Mouse (Mus musculus) lung, embryonic 16.5 days (tissue): Measurements from ENCODE around the gene Phf21a. TPM values are rescaled to one million over a fixed set of nuclear protein-coding genes. Genes with fewer than 3 reads are reported as not detected.

Experiments used
- ATAC-seq: fragments of 200-750 bp; cut with Nextera tagmentation; 2 replicates; pipeline ENCODE4 v1.8.0; 2017; ENCODE audit warnings: low read depth, mild to moderate bottlenecking, moderate library complexity
- H3K27ac ChIP-seq: fragments of 300-500 bp; sonication (generic); 2 replicates; pipeline ENCODE4 v1.5.1; 2014; ENCODE audit warnings: mild to moderate bottlenecking, control low read depth, low read length
- H3K27me3 ChIP-seq: fragments of 300-500 bp; sonication (generic); 2 replicates; pipeline ENCODE4 v1.6.1; 2014; ENCODE audit warnings: low read depth, low read length, mixed read lengths; ENCODE audit not compliant: control insufficient read depth, insufficient read depth
- H3K36me3 ChIP-seq: fragments of 300-500 bp; sonication (generic); 2 replicates; pipeline ENCODE4 v1.6.1; 2014; ENCODE audit warnings: low read length; ENCODE audit not compliant: control insufficient read depth, insufficient read depth
- H3K4me1 ChIP-seq: fragments of 300-500 bp; sonication (generic); replicated peaks from 2 replicates; pipeline ENCODE4 v1.6.1; 2014; ENCODE audit warnings: low read length, mixed read lengths; ENCODE audit not compliant: control insufficient read depth, insufficient read depth
- H3K4me2 ChIP-seq: fragments of 300-500 bp; sonication (generic); 2 replicates; pipeline ENCODE4 v1.6.1; 2014; ENCODE audit warnings: low read depth, low read length, control low read depth
- H3K4me3 ChIP-seq: fragments of 300-500 bp; sonication (generic); 2 replicates; pipeline ENCODE4 v1.5.1; 2014; ENCODE audit warnings: mild to moderate bottlenecking, low read length, control low read depth
- H3K9ac ChIP-seq: fragments of 300-500 bp; sonication (generic); 2 replicates; pipeline ENCODE4 v1.6.1; 2014; ENCODE audit warnings: low read length, control low read depth
- H3K9me3 ChIP-seq: fragments of 300-500 bp; sonication (generic); 2 replicates; pipeline ENCODE4 v1.6.1; 2016; ENCODE audit warnings: low read length; ENCODE audit not compliant: control insufficient read depth
- WGBS: fragments of 180-500 bp; shearing (Covaris S2); extraction: QIAGEN DNeasy Blood & Tissue Kit; methylation state at CpG from one replicate; pipeline ENCODE4 v1.1.7; 2014; 5-methylcytosine and 5-hydroxymethylcytosine counted together
- polyA plus RNA-seq: library from polyadenylated mRNA; unstranded; fragments of >200 nt; fragmentation: Nextera tagmentation; extraction: Ambion mirVana; gene quantifications from 2 replicates; pipeline ENCODE4 v1.2.1, GENCODE M21; 2015

The Phf21a gene
- polyA plus RNA-seq, 1 experiment from 2014 or later: 31.4 TPM

DNA sequence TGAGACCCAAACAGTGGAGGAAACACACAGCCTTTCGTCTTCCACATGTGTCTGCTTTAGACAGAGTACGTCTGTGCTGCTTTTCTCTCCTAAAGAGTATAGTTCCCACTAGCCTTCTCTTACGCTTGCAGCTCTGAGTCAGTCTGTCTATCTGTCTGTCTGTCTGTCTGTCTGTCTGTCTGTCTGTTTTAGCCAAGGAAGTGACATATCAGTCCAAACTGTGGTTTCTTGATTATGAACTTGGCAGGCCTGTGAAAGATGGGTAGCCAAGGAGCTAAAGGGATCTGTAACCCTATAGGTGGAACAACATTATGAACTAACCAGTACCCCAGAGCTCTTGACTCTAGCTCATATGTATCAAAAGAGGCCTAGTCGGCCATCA lies 180.9 kb downstream of the Phf21a start:
- no peak overlapping the region for H3K27ac ChIP-seq
- no peak for ATAC-seq
- WGBS: 84% methylated on average over 4 of the region's 4 CpGs
- no peaks in the 10 kb centered on the region for H3K36me3 ChIP-seq
- H3K9me3 ChIP-seq: no peaks in the 10 kb centered on the region
- no peak overlapping the region for H3K9ac ChIP-seq
- no peak overlapping the region for H3K4me3 ChIP-seq
- H3K4me2 ChIP-seq: no peak overlapping the region
- peaks cover 8% of the 10 kb centered on the region for H3K4me1 ChIP-seq
- H3K27me3 ChIP-seq: no peaks in the 10 kb centered on the region

DNA sequence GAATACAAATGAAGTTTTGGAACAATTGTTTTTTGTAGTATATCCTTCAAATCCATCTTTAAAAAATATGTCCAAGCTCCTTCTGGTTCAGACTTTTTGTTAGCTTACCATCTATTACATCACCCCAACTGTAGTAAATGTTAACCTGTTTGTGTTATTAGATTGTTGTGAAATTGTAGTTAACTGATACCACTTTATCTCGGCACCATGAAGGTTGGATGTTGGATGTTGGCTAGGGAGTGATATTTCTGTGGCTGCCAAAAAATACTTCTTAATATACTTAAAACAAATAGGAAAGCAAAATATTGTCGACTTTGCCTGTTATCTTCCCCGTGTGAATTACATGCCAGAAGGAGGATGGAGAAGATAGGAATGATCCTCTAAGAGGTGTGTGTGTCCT lies 184.9 kb downstream of the Phf21a start:
- Histone ChIP-seq H3K9ac (no peak overlapping the region), H3K27me3 (no peaks in the 10 kb centered on the region), H3K27ac (no peak overlapping the region), H3K36me3 (no peaks in the 10 kb centered on the region), H3K4me3 (no peak overlapping the region), H3K4me1 (peaks cover 5% of the 10 kb centered on the region), H3K4me2 (no peak overlapping the region), H3K9me3 (no peaks in the 10 kb centered on the region)
- 60% methylated on average over 3 of the region's 3 CpGs for WGBS
- no peak for ATAC-seq

DNA sequence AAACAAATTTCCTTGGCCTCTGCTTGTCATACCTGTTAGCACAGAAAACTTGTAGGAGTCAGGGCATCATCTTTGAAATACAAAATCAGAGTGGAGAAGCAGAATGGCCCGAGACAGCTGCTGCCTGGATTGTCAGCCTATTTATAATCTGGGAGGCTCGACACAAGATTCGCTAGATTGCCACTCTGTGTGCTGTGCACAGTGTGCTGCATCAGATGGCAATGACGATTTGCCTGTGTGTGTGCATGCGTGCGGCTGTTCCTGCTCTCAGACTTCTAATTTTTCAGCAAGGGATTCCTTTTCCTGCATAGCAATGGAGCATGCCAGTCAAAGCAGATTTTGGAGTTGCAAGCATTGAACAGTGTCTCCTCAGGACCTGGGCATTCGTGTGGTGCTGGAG lies 185.7 kb downstream of the Phf21a start:
- no peak overlapping the region for H3K4me2 ChIP-seq
- H3K36me3 ChIP-seq: no peaks in the 10 kb centered on the region
- no peaks in the 10 kb centered on the region for H3K9me3 ChIP-seq
- no peak overlapping the region for H3K27ac ChIP-seq
- no peak overlapping the region for H3K9ac ChIP-seq
- no peaks in the 10 kb centered on the region for H3K4me1 ChIP-seq
- H3K27me3 ChIP-seq: no peaks in the 10 kb centered on the region
- H3K4me3 ChIP-seq: no peak overlapping the region
- ATAC-seq: no peak
- 82% methylated on average over 7 of the region's 7 CpGs for WGBS

DNA sequence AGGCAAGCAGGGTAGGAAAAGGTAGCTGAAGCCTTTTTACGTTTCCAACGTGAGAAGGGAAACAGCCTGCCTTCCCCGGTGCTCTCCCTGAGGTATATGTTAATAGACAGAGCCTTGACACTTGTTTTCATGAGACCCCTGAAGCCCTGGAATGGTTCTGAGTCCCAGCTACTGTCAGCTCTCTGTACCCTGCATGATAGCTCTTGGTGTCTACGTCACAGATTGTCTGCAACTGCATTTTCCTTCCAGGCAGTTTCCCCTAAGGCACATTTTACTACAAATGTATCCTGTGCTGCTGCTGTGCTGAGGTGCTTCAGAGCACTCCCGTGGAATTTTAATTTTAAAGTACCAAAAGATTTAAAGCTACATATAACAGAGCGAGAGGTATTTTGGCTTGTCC lies 186.5 kb downstream of the Phf21a start:
- Histone ChIP-seq H3K27me3 (no peaks in the 10 kb centered on the region), H3K9ac (no peak overlapping the region), H3K9me3 (no peaks in the 10 kb centered on the region), H3K27ac (no peak overlapping the region), H3K36me3 (no peaks in the 10 kb centered on the region), H3K4me3 (no peak overlapping the region), H3K4me2 (no peak overlapping the region), H3K4me1 (no peaks in the 10 kb centered on the region)
- 83% methylated on average over 6 of the region's 6 CpGs for WGBS
- no peak for ATAC-seq

DNA sequence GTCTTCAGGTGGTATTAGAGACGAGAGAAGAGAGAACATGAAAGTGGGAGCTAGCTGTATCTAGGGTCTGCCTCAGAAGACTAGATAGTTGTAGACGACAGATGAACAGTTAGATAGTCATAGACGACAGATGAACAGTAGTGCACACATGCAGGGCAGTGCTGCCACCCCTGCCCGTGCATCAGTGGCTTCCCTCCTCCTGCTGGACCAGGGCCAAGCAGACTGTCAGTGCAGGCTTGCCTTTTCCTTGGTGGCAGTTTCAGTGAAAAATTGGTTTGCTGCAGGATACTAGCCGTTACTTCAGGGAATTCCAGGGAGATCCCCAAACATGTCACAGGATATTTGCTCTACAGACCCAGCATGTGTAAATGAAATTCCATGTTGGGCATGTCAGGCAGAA lies 192.7 kb downstream of the Phf21a start:
- 55% methylated on average over 5 of the region's 5 CpGs for WGBS
- ATAC-seq: no peak
- Histone ChIP-seq H3K36me3 (no peaks in the 10 kb centered on the region), H3K4me3 (no peak overlapping the region), H3K9ac (no peak overlapping the region), H3K9me3 (no peaks in the 10 kb centered on the region), H3K27me3 (no peaks in the 10 kb centered on the region), H3K27ac (no peak overlapping the region), H3K4me1 (peaks cover 3% of the 10 kb centered on the region; the same call in 1 of the 2 replicates), H3K4me2 (no peak overlapping the region)

DNA sequence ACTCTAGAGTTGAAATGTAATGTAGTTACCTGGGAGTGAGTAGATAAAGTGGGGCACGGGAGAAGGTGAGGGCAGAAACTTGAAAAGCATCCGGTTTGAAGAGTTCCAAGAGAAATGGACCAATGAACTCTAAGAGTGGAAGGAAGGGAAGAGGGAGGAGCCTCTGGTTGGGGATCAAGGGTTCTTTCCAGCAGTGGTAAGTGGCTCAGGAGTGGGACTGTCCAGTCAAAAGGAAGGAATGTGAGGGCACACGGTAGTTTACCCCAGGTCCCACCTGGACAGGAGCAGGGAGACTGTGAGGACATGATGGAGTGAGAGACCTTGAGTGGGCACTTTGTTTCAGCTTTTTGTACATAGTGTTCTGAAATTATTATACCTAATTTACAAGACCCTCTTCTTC lies 196.4 kb downstream of the Phf21a start:
- Histone ChIP-seq H3K4me1 (peaks cover 3% of the 10 kb centered on the region; the same call in 1 of the 2 replicates), H3K4me3 (no peak overlapping the region), H3K27me3 (no peaks in the 10 kb centered on the region), H3K9me3 (no peaks in the 10 kb centered on the region), H3K36me3 (no peaks in the 10 kb centered on the region), H3K27ac (no peak overlapping the region), H3K9ac (no peak overlapping the region), H3K4me2 (no peak overlapping the region)
- ATAC-seq: peak; percentile 56; the same call in 1 of the 2 replicates
- WGBS: 45% methylated on average over 3 of the region's 3 CpGs

DNA sequence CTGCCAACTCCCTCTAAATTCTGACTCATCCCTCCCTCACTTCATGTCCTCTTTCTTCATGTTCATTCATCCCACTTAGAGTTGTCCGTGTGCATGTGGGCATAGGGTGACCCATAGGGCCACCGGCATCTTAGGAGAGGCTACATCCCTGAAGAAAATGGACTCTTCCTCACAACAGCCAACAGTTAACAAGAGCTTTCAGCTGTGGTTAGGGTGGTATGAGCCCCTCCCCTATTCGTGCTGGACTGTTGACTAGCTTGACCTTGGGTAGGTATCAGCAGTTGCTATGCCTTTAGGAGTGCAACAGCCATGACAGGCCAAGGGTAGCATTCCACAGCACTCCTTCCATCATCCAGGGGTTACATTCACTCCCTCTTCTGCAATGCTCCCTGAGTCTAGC lies 198.6 kb downstream of the Phf21a start:
- no peaks in the 10 kb centered on the region for H3K9me3 ChIP-seq
- 90% methylated on average over 3 of the region's 3 CpGs for WGBS
- no peak overlapping the region for H3K9ac ChIP-seq
- H3K36me3 ChIP-seq: no peaks in the 10 kb centered on the region
- H3K27ac ChIP-seq: no peak overlapping the region
- no peak overlapping the region for H3K4me3 ChIP-seq
- H3K4me2 ChIP-seq: no peak overlapping the region
- H3K27me3 ChIP-seq: no peaks in the 10 kb centered on the region
- ATAC-seq: no peak
- H3K4me1 ChIP-seq: no peaks in the 10 kb centered on the region; the same call in 1 of the 2 replicates

DNA sequence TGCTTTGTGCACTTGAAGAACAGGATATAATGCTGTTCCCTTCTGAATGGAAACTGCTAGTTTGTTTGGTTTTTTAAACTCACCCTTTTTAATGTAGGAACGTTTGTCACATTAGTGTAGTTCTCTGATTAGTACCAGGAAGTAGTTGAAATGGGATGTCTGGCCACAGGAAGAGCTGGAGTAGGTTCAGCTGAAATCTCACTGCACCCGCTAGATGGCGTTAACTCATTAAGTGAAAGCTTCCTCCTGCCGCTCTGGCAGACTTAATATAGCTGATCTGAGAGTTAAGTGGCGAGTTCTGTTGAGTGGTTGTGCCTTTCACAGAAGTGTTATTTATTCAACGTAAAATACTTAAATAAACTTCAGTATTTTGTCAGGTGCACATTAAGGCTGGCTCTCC lies 203.5 kb downstream of the Phf21a start:
- Histone ChIP-seq H3K27me3 (no peaks in the 10 kb centered on the region), H3K4me2 (no peak overlapping the region), H3K9me3 (no peaks in the 10 kb centered on the region), H3K4me1 (no peaks in the 10 kb centered on the region), H3K27ac (no peak overlapping the region), H3K36me3 (no peaks in the 10 kb centered on the region), H3K4me3 (no peak overlapping the region), H3K9ac (no peak overlapping the region)
- WGBS: 2% methylated on average over 6 of the region's 6 CpGs
- peak; percentile 74; the same call in 1 of the 2 replicates for ATAC-seq

DNA sequence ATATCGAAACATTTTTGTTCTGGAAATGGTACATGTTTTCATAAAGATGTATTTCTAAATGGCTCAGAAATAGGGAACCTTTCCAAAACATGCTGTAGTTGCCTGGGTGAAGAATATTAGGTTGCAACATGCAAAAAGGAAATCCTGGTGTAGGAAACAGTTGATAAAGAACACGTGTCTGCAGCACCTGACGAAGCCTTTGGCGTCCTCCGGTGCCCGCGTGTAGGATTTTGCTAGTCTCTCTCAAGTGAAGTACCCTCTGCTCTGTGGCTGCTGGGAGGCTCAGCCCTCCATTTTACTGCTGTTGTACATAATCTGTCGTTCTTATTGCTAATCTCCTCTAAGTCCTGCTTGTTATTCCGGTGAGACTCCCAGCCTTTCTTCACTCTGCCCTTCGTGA lies 207.0 kb downstream of the Phf21a start:
- no peak for ATAC-seq
- Histone ChIP-seq H3K4me1 (no peaks in the 10 kb centered on the region), H3K9me3 (no peaks in the 10 kb centered on the region), H3K9ac (no peak overlapping the region), H3K4me2 (no peak overlapping the region), H3K4me3 (no peak overlapping the region), H3K27ac (no peak overlapping the region), H3K27me3 (no peaks in the 10 kb centered on the region), H3K36me3 (no peaks in the 10 kb centered on the region)
- 72% methylated on average over 10 of the region's 10 CpGs for WGBS
